Comparison of ENCODE assay signal across 13 mouse cellular contexts in the genomic region with DNA sequence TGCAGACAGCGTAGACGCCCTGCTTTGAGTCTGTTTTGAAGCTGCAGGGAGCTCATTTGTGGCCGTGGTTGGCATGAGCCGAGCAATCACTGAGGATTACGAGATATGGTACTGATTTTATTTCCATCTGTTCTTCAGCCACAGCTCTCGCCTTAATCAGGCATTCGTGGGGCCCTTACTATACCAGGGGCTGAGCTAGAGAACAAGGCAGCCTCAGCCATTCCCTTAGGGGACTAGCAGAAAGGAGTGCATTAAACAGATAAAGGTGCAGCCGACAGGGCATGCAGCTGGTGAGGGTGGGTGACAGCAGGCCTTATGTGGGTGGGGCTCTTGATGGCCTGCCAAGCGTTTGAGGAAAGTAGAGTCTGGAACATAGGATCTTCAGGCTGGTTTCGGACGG. TPM values are rescaled to one million over a fixed set of nuclear protein-coding genes. Genes with fewer than 3 reads are reported as not detected.
DNase-seq lines count a peak whose midpoint lies in the region; ATAC-seq lines count a peak whose summit lies in the region.
"Had no signal": no experiment of that assay in that cellular context is flagged by ENCODE, and none has a peak within 500 bp of the region (broad histone marks: within the 10 kb centered on the region; RNA-seq: fewer than 3 reads in every experiment).

No protein-coding gene starts in this region.

- 33% methylated on average over 11 of the region's 11 CpGs for WGBS in liver, embryonic 13.5 days (ENCODE audit: insufficient replicate concordance)
- 21% methylated on average over 11 of the region's 11 CpGs for WGBS in embryonic facial prominence, embryonic 14.5 days
- WGBS in limb, embryonic 13.5 days, result 14% methylated on average over 11 of the region's 11 CpGs

- peaks cover 8% of the 10 kb centered on the region; the same call in 1 of the 2 replicates for H3K27me3 ChIP-seq in liver, embryonic 13.5 days
- no peaks in the 10 kb centered on the region for H3K27me3 ChIP-seq in embryonic facial prominence, embryonic 14.5 days (replicated peaks; ENCODE audit: control insufficient read depth, insufficient read depth, low read length)
- H3K27me3 ChIP-seq in limb, embryonic 13.5 days, result no peaks in the 10 kb centered on the region

- no peak overlapping the region for H3K4me2 ChIP-seq in liver, embryonic 13.5 days
- H3K4me2 ChIP-seq in embryonic facial prominence, embryonic 14.5 days (ENCODE audit: low read depth, low read length), result peak overlapping the region; percentile 30
- peak overlapping the region; percentile 25 for H3K4me2 ChIP-seq in limb, embryonic 13.5 days (replicated peaks)

- no peak overlapping the region for H3K9ac ChIP-seq in liver, embryonic 13.5 days
- H3K9ac ChIP-seq in embryonic facial prominence, embryonic 14.5 days (ENCODE audit: low read depth, low read length), result no peak overlapping the region
- no peak overlapping the region for H3K9ac ChIP-seq in limb, embryonic 13.5 days

- H3K36me3 ChIP-seq in liver, embryonic 13.5 days, result no peaks in the 10 kb centered on the region
- peaks cover 17% of the 10 kb centered on the region for H3K36me3 ChIP-seq in embryonic facial prominence, embryonic 14.5 days (ENCODE audit: control insufficient read depth, insufficient read depth, low read length)
- H3K36me3 ChIP-seq in limb, embryonic 13.5 days, result peaks cover 51% of the 10 kb centered on the region

- H3K9me3 ChIP-seq in liver, embryonic 13.5 days (replicated peaks), result no peaks in the 10 kb centered on the region
- H3K9me3 ChIP-seq in embryonic facial prominence, embryonic 14.5 days (ENCODE audit: control insufficient read depth, low read length), result no peaks in the 10 kb centered on the region
- no peaks in the 10 kb centered on the region for H3K9me3 ChIP-seq in limb, embryonic 13.5 days

- no peak overlapping the region for H3K4me3 ChIP-seq in liver, embryonic 13.5 days (replicated peaks)
- H3K4me3 ChIP-seq in embryonic facial prominence, embryonic 14.5 days (ENCODE audit: low read depth, low read length), result no peak overlapping the region
- no peak overlapping the region for H3K4me3 ChIP-seq in limb, embryonic 13.5 days
- H3K4me3 ChIP-seq: left cerebral cortex, adult 2 months had no signal

- peaks cover 8% of the 10 kb centered on the region; the same call in 1 of the 2 replicates for H3K4me1 ChIP-seq in liver, embryonic 13.5 days (replicated peaks)
- H3K4me1 ChIP-seq in embryonic facial prominence, embryonic 14.5 days (ENCODE audit: control insufficient read depth, insufficient read depth, low read length), result peaks cover 25% of the 10 kb centered on the region
- H3K4me1 ChIP-seq in limb, embryonic 13.5 days, result peaks cover 45% of the 10 kb centered on the region

- no peak overlapping the region for H3K27ac ChIP-seq in liver, embryonic 13.5 days
- peak overlapping the region; percentile 74 for H3K27ac ChIP-seq in embryonic facial prominence, embryonic 14.5 days (replicated peaks; ENCODE audit: low read depth, low read length)
- peak overlapping the region; percentile 77; the same call in 1 of the 2 replicates for H3K27ac ChIP-seq in limb, embryonic 13.5 days
- H3K27ac ChIP-seq: left cerebral cortex, adult 2 months; macrophage had no signal

- DNase-seq in liver, embryonic 13.5 days, result no peak
- DNase-seq in liver, result no peak
- peak; percentile 78 for DNase-seq in embryonic facial prominence, embryonic 14.5 days (ENCODE audit: low spot score)
- no peak for DNase-seq in B cell, adult 2 months
- no peak for DNase-seq in cerebellum, adult 11 months
- DNase-seq: adrenal gland, postnatal 36 days; kidney, adult 2 months; kidney, postnatal 4 days; lung, adult 18-20 months had no signal

- ATAC-seq in liver, embryonic 13.5 days (ENCODE audit: low read depth), result peak; percentile 53; the same call in 1 of the 2 replicates
- ATAC-seq in common myeloid progenitor, adult 5-6 weeks (replicated peaks; ENCODE audit: low read depth, poor library complexity, severe bottlenecking), result peak; percentile 21; the same call in 1 of the 2 replicates
- peak; percentile 32 for ATAC-seq in embryonic facial prominence, embryonic 14.5 days (ENCODE audit: low read depth)
- ATAC-seq in limb, embryonic 13.5 days (ENCODE audit: low FRiP score, low read depth), result peak; percentile 64; the same call in 1 of the 2 replicates

RNA-seq across cellular contexts. Expression of gene Fbln2, which starts 23.8 kb away (rescaled TPM):
- 8.7 and 8.8 TPM in 2 replicates for polyA plus RNA-seq in liver, embryonic 13.5 days (2015; fragmentation: Nextera tagmentation; extraction: Ambion mirVana)
- total RNA-seq in common myeloid progenitor, adult 5-6 weeks (2017), result not detected in 2 replicates
- polyA plus RNA-seq in embryonic facial prominence, embryonic 14.5 days (2014; fragmentation: Nextera tagmentation; extraction: Ambion mirVana), result 202 and 230 TPM in 2 replicates
- 192 and 196 TPM in 2 replicates for polyA plus RNA-seq in limb, embryonic 13.5 days (2015; fragmentation: Nextera tagmentation; extraction: Ambion mirVana)

Comparison
In these comparisons a context has a peak if more than half of its experiments do, and no peak if none do; other contexts are left out.
1. RNA of gene Fbln2, which starts 23.8 kb away (polyA plus RNA-seq): 202 to 230 TPM in embryonic facial prominence, embryonic 14.5 days and 192 to 196 TPM in limb, embryonic 13.5 days; 8.7 to 8.8 TPM in liver, embryonic 13.5 days; every median in the first group is over 10 times any median in the second.
2. Peak in every context shown above with its lines, with median percentiles within 50 percentile points of each other: ATAC-seq.